Mouse (Mus musculus) retina, embryonic 14.5 days (tissue): ENCODE data around the gene Oaf.

Experiments used
- DNase-seq: peaks from one replicate; pipeline ENCODE4 v3.0.0-alpha.2; 2015; ENCODE audit warnings: low spot score

Oaf gene

DNA sequence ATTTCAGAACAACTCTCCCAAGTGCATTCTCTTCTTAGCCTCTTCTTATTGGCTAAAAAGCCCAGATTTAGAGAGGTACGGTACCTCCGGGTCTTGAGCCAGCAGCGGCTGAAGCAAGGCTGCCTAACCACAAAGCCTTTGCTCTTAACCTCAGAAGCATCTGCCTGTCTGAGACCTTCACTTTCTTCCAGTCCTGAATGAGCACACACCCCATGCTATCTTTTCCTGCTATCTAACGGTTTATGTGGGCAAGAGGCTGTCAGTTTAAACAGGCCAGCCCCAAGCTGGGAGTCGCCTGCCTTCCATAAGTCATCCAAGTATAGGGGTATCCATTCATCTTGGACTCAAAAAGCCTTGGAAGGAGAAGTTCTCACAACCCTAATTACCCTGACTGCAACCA is 2.7 kb upstream of the Oaf start:
- no peak for DNase-seq

GRCm38 (mm10) chr9:43241970-43242369 is 2.3 kb upstream of the Oaf start:
- no peak for DNase-seq

DNA sequence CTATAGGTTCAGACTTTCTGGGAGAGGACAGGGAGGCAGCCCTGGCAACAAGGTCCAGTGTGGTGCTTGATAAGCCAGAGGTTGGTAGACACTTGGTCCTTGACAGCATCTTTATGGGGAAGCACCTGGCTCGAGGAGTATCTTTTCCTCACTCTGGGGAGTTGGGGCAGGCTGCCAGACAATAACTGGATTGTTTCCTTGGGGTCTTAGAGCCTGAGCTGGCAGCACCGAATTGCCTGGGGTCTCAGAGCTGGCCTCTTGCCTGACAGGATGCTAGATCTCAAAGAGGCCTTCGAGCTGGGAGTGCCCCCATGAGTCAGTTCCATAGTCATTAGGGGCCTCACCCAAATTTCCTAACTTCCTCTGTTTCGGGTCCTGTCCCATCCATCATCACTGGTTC is 1.6 kb upstream of the Oaf start:
- DNase-seq, result no peak

GRCm38 (mm10) chr9:43240594-43240900 is 836 bp upstream of the Oaf start:
- DNase-seq, result no peak

DNA sequence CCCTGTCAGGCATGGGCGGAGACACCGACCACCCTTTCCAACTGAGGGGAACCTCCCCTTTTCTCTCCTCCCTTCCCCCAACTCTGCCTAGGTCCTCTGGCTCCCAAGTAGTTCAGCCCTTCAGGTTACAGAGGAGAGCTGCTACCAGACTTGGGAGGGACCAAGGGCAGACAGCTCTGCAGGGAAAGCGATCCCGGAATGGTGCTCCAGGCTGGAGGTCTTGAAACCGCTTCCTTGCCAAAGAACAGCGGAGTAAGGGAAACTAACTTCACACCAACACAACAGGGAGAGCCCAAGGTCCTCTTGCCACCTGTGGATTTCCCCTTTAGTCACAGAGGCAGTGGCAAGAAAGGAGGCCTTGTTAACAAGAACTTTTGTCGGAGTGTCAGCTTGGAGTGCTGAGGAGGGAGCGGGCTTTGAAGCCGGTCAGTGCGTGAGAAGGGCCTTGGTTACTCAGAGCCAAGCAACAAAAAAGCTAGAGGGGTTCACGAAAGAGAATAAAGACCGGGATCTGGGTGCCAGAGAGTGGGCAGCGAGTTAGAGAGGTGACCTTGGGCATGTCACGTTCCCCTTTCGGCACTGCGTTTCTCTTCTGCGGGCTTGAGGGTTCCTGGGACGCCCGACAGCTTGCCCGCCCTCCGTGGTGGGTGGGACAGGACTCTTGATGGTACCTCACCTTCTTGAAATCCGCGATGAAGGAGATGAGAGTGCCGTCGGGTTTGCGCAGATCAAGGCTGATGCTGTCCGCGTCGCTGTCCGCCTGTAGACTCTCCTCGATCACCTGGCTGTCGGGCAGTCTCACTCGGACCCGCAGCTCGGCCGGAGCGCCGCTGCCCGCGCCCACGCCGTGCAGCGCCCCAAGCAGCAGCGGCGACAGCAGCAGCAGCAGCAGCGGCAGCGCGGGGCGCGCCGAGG is 823 bp downstream of the Oaf start:
- peak; percentile 43 for DNase-seq

GRCm38 (mm10) chr9:43238167-43238566 is 1.5 kb downstream of the Oaf start:
- DNase-seq, result no peak

GRCm38 (mm10) chr9:43237111-43237775 is 2.5 kb downstream of the Oaf start:
- no peak for DNase-seq

DNA sequence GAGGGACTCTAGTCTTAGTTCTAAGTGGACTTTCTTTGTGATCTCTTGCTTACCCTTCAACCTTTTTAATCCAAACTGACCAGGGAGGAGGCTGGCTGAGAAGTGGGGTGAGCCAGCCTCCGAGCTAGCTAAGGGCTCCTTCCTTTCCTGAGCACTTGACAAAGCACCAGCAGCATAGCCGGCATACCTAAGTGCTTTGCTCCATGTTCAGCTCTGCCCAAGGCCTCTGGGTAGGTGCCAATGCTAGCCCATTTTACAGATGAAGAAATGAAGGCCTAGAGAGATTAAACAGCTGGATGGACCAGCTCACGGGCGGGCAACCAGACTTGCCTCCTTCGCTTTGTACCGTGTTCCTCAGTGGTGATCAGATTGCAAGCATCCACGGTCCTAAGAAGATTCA is 3.1 kb downstream of the Oaf start:
- DNase-seq, result no peak

- DNase-seq, result no peak
These were observed 3.6 kb downstream of the Oaf start for GRCm38 (mm10) chr9:43236106-43236505.

DNA sequence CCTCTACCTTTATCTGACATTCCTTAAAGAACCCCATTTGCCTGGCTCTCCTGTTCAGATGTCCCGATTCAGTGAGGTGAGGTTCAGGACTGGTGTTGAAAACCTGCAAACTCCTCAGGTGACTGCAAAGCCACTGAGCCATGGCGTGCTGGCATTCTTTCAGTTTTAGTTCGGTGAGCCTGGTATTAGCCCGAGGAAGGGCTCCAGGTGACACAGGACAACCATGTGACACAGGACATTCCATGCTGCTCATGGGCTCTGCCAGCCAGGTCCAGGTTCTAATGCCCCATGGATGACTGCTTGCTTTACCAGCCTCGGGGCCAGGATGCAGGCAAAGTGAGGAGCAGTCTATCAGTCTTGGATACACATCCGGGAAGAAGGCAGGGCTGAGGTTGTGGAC is 4.4 kb downstream of the Oaf start:
- no peak for DNase-seq

DNA sequence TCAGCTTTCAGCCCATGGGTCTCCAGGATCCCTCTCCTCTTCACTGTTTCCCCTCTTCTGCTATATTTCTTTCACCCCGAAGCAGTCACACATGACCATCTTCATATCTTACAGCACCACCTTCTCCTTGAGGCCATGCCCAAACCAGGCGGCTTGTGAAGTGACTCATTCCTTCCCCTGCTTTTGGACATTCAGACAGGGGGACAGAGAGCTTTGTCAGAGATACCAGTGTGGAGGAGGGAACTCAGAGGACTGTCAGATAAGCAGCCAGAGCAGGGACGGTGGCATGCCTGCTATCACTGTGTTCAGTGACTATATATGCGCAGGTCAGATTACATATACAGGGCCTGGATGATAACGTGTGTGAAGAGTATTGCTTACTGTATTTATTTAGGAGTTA is 5.2 kb downstream of the Oaf start:
- DNase-seq, result no peak

GRCm38 (mm10) chr9:43233515-43233914 is 6.2 kb downstream of the Oaf start:
- DNase-seq, result no peak

GRCm38 (mm10) chr9:43233044-43233443 is 6.7 kb downstream of the Oaf start:
- DNase-seq, result no peak

DNA sequence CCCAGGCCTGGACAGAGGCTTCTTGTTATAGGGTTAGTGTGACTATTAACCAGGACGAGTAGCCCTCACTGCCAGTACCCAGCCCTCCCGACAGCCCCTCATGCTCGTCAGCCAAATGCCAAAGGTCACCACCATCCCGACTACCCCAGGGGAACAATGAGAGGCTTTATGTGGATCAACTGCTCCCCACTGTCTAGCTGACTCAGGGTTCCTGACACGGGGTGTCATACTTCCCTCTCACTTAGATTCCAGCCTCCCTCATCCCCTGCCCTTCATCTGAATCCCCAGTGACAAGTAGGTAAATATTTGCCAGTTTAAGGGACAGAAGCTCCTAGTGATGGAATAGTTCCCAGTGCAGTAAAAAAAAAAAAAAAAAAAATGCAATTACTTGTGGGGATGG is 7.4 kb downstream of the Oaf start:
- no peak for DNase-seq

GRCm38 (mm10) chr9:43231805-43232204 is 7.9 kb downstream of the Oaf start:
- DNase-seq, result no peak

- DNase-seq, result no peak
These were observed 8.8 kb downstream of the Oaf start for GRCm38 (mm10) chr9:43230886-43231285.

DNA sequence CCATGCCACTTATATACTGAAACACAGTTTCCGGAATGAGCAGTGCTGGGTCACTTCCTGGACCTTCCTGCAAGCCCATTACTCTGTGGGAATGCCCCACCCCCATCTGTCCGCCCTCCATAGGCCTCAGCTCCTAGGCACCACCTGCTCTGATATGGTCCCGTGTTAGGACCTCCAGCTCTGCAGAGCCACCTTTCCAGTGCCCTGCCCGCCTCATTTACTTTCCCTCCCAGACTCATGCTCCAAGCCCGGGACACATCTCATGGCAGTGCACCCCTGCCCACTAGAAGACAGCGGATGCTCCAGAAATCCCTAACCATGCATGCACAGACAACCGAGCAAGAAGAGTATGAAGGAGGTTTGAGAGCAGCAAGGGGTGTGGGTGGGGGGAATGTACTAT is 9.7 kb downstream of the Oaf start:
- no peak for DNase-seq

GRCm38 (mm10) chr9:43229398-43229895 is 10.3 kb downstream of the Oaf start:
- no peak for DNase-seq

- no peak for DNase-seq
These were observed 11.0 kb downstream of the Oaf start for GRCm38 (mm10) chr9:43228745-43229144.

DNA sequence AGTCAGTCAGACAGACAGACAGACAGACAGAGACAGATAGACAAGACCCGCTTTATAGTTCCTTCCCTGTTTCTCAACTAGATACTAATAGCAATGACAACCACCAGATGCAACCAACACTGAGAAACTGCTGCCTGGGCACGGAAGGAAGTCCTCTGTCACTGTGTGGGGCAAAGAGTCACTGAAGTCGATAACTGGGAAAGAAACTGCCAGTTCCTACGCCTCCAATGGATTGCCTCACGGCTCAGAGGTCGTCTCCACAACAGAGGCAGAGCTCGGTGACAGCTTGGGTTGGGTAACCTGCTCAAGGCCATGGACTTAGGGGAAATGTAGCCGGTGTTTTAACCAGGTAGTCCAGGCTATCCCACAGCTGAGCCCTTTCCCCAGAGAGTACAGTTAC is 12.1 kb downstream of the Oaf start:
- no peak for DNase-seq

DNA sequence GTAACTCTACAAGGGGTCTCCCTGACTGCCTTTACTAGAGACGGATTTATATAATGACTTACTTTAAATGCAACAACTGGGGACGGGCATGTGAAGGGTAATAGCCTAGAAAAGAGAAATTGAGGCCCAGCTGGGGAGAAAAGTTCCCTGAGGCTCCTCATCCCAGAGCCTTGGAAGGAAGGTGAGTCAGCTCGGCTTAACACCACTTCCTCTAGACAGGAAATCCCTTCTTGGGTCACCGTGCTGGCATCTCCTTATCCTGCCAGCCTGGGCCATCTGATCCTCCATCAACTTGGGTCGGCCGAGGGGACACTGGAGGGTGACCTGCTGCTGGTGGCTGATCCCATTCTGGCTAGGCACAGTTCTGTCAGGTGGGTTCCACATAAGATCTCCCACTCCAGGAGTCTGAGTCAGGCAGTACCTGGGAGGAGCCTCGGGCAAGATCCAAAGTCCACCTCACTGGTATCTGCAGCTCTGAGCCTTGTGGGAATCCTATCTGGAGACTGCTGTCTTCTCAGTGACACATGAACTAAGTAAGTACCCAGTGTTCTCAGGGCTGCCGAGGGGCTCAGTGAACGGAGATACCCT is 13.0 kb downstream of the Oaf start:
- no peak for DNase-seq

DNA sequence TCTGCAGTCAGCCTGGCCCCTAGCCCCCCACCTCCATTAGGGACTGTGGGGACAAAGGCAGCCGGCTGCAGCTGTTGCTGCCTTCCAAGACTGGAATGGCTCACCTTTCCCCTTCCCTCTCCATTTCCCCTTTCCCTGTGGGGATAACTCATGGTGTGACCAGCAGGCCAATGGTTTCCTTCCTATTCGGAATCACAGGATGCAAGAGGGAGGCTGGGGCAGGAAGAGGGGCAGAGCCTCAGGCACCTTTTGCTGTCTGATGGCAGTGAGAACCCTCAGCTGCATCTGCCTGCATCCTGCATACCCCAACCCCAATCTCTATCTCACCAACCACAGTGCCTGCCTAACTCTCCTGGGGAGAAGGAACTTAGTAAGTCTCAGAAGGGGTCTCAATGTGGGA is 14.2 kb downstream of the Oaf start:
- DNase-seq, result no peak

- no peak for DNase-seq
These were observed 14.8 kb downstream of the Oaf start for GRCm38 (mm10) chr9:43224771-43225355.
